Mouse (Mus musculus): Measurements from ENCODE around the gene Ticrr.
A peak's percentile ranks its signal among the peaks of the same experiment; 100 is the strongest.

The Ticrr gene

DNA sequence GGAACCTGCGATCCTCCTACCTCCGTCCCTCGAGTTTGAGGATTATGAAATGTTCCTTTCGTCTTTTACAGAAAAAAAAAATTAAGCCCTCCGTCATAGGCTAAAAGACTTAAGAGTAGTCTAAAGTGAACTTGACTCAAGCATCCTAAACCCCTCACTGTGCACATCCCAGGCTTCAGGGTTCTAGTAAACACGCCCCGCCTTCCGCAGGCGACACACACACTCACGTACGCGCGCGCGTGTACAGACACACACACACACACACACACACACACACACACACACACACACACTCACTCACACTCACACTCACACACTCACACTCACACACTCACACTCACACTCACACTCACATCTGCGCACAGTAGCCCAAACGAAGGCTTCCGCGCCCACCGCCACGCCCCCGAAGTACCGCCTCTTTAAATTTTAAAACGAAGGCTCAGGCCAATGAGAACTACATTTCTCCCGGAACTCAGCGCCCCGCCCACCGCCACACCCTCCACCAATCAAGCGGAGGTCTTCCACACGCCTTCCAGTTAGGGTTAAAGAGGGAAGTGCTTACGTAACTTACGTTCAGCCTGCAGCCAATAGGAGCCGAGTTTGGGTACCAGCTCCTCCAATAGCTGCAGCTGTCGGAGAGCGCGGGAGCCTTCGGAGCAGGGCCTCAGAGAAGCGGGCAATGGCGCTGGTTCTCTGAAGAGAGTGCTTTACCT, at the start of gene Ticrr:
TSS of gene Ticrr (plus strand) at position 619 of the 713 bp plus-strand sequence.
- DNase-seq: peak; percentile 89 to 92

DNA sequence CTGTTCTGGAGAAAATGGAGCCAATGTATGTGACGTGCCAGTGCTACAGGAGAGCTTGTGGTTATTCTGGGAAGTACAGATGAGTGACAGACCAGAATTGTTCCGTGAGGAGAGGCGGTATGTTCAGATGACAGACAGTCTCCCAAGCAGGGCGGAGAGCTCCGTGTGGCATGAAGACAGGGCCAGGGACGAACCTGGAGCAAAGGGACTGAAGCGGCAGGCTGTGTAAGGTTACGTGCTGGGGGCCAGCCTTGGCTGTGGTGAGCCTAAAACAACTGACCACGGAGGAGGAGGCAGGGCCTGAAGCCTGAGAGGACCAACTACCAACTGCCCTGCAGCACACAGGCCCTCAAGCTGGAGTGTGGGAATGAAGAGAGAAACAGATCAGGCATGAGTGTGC, 48.1 kb upstream of the Ticrr start:
- DNase-seq: no peak

GRCm38 (mm10) chr7:79612783-79613182, 47.2 kb upstream of the Ticrr start:
- DNase-seq: peak; percentile 27 to 40

GRCm38 (mm10) chr7:79613314-79613713, 46.7 kb upstream of the Ticrr start:
- DNase-seq: no peak

DNA sequence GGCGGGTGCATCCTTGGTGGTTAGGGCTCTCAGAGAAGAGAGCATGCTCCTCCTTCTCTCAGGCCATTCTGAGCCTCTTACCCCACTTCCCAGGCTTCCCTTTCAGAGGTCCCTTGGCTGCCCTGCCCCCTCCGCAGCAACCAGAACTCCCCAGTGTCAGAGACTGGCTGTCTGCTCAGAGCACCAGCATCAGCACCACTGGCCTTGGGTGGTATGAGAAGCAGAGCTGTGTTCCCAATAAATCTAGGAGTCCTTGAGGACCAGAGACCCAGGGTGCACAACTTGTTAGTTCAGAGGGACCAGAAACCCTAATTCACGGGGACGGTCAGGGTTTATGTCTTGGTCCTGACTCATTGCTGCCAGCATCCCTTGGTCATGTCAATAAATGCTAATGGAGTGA, 45.0 kb upstream of the Ticrr start:
- no peak for DNase-seq

- no peak for DNase-seq
These were observed 44.1 kb upstream of the Ticrr start for GRCm38 (mm10) chr7:79615941-79616340.

DNA sequence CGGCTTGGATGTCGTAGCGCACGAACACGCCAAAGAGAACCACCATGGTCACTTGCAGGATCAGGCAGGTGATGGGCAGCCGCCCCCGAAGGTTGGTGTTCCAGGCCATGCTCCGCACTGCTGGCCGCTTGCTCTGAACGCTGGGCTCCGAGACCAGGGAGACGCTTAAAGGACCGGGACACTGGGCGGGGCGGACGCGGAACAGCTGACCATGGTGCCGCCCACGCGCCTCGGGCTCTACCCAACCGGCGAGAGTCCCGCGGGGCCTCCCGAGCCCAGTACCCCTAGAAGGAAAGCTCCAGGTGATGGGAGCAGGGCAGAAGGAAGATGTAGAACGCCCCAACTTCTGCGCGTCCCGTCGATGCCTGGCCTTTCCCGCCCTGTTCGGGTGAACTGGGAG, 42.6 kb upstream of the Ticrr start, which contains the start of gene Rhcg:
TSS of gene Rhcg (minus strand) at position 240 of the 400 bp plus-strand sequence.
- DNase-seq: no peak

DNA sequence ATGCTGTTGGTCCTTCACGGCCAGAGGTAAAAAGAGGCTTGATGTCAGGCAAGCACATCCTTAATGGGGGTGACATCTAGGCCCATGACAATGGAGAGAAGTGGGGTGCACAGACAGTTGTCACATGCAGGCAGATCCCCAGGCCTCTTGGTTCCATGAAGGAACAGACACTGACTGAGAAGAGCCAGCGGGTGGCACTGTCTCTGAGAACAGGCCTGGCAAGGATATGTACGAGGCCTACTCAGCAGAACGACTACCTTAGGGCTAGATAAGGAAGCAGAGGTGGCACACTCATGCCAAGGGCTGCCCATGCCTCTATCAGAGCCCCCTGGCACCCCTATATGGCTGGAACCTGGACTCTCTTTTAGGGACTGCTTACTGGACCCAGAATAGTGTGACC, 40.5 kb upstream of the Ticrr start:
- no peak for DNase-seq

- DNase-seq: no peak
These were observed 36.9 kb upstream of the Ticrr start for GRCm38 (mm10) chr7:79623086-79623485.

DNA sequence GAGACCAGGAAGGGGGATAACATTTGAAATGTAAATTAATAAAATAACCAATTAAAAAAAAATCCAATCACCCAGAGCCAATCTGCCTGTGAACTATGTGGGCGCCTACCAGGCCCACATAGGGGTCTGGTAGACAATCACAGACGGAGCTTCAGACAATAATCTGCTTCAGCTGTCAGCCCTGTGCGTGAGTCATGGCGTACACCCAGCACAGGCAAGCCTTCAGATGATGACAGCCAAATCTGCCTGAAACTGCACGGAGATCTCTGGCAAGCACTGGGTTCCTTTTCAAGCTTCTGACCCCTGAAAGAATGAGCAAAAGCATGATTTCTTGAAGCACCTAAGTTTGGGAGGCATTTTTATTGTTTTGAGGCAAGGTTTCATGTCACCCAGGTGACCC, 33.8 kb upstream of the Ticrr start:
- DNase-seq: no peak

DNA sequence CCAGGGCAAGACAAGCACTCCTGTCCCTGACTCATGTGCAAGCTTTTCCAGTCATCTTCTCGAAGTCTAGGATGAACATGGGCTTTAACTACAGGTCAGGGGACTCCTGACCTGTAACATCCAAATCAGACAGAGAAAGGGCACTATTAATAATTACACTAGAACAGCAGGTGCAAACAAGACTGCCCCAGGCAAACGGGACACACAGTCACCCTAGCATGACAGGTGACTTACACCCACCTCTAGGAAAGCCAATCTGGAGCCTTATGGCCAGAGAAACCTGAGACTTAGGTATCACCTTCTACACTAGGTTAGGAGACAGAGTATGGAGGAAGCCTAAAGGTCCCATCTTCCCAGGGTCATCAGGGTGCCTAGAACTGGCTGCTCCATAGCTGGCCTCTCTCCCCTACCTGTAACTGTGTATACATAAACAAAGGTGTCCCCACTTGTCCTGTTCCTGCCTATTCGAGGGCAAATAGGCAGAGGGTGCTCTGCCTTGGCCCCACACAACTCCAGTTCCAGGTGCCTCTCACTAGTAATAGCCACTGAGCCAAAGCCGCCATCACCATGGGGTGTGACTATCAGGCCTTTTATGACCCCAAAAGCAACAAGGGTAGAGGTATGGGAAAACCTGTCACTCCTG, 31.6 kb upstream of the Ticrr start:
- DNase-seq: no peak

GRCm38 (mm10) chr7:79631773-79632348, 28.1 kb upstream of the Ticrr start:
- DNase-seq: no peak

DNA sequence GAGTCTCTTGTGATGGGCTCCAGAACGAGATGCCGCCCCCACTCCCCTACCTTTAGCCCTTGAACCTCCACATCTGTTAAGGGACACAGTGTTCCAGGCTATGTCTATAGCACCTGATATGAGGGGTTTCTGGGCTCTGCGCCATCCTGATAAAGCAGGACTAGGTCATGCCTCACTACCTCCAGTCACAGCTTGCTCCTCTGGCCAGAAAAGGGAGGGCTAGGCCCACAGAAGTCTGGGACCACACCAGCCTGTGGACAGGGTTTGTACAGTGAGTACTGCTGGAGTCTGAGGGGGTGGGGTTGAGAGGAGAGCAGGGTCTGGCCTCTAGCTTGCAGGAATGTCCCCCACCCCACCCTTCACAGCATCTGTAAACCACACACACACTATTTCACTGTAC, 12.8 kb upstream of the Ticrr start:
- DNase-seq: no peak

GRCm38 (mm10) chr7:79649005-79649404, 11.0 kb upstream of the Ticrr start:
- DNase-seq: peak; percentile 48 to 56

- DNase-seq: no peak
These were observed 5.8 kb upstream of the Ticrr start for GRCm38 (mm10) chr7:79654185-79654584.

DNA sequence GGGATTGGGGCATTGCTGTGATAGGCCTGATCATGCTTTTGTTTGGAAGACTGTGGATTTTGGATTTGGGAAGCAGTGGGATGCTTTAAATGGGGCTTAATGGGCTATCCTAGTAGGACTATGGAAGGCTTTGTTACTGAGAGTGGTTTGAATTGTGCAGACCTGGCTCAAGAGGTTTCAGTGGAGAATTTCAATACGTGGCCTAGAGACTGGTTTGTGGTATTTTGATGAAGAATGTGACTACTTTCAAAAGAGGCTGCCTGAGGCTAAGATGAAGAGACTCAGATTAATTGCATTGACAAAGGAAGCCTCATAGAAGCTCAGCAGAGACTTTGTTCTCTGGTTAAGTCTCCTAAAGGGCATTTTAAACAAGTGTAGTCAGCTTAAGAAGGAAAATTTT, 5.4 kb upstream of the Ticrr start:
- no peak for DNase-seq

- DNase-seq: peak in 1 of 2 experiments; percentile 3
These were observed 525 bp downstream of the Ticrr start for GRCm38 (mm10) chr7:79660291-79661150.

DNA sequence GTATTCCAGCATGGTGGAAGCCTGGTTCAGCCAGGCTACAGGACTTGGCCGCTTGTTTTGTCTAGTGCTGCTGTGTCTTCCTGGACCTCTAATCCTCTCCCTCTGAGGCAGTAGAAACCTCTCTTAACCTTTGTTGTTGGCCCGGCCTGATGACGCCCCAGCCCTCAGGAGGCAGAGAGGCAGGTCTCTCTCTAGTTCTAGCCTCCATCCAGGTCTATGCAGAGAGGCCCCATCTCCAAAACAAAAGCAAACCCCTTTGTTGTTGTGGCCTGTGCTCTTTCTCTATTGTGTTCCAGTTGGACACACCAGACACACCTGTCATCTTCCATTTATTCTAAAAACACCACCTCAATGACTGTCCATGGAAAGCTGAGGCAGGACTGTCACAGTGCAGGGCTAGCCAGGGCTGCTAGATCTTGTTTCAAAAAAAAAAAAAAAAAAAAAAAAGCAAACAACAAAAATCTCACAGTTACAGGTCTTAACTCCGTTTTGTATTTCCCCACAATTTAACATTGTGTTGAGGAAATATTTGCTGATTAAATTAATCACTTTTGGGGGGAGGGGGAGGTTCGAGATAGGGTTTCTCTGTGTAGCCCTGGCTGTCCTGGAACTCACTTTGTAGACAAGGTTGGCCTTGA, 1.4 kb downstream of the Ticrr start:
- DNase-seq: no peak

- DNase-seq: no peak
These were observed 6.7 kb downstream of the Ticrr start for GRCm38 (mm10) chr7:79666690-79667089.

DNA sequence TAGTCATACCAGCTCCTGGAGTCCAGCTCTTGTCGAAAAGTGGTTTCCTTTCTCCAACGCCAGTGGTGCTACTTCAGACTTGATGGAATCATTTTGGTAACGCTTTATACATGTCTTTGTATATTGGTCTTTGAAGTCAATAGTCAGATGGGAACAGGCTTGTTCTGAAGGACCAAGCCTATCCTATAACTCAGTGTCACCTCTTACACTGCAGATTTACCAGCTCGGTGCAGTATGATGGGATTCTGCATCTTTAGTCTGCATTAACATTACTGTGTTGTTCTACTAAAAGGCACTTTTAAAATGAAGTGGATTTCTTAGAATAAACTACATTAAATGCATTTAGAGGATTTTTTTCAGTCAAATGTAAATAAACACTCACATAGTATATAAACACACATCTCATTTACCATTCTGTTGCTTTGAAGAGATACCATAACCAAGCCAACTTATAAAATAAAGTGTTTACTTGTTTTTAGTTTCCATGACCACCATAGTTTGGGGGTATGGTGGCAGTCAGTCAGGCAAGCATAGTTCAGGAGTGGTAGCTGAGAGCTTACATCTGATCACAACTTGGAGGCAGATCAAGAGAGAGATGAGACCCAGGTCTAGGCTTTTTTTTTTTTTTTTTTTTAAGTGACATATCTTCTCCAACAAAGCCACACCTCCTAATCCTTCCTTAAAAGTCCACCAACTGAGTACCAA, 11.1 kb downstream of the Ticrr start:
- DNase-seq: no peak

DNA sequence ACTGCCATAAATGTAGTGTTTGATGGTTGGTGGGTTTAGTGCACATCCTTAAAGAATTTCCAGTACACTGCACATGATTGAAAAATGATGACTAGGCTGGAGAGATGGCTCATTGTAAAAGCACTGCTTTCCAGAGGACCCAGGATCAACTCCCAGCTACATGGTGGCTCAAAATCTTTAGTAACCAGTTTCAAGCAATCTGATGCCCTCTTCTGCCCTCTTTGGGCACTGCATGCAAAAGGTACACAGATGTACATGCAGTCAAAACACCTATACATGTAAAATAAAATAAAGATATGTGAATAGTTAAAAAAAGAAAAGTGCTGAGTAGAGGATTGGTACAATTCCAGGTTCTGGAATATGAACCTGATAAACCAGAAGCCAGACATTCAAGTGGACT, 19.2 kb downstream of the Ticrr start:
- no peak for DNase-seq

DNA sequence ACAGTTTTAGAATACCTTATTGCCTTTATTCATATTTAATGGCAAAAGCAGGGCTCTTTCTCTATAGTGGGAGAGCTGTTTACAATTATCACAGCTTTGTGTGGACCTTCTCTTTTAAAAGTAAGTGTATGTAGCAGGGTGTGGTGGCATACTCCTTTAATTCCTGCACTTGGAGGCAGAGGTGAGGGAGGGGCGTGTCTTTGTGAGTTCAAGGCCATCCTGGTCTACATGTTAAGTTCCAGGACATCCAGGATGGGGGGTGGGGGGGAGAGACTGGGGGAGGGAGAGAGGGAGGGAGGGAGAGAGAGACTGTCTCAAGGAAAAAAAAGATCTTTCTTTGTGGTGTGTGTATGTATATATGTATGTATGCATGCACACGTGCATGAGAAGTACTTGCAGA, 20.2 kb downstream of the Ticrr start:
- no peak for DNase-seq

Measured in cerebellum, postnatal 36 days (tissue).